Mouse (Mus musculus) liver, postnatal 0 days (tissue): ENCODE data around the gene Smox. TPM values are rescaled to one million over a fixed set of nuclear protein-coding genes. Genes with fewer than 3 reads are reported as not detected.

Experiments used
- ATAC-seq: fragments of 200-750 bp; cut with Nextera tagmentation; 2 replicates; pipeline ENCODE4 v1.8.0; 2017; ENCODE audit warnings: mild to moderate bottlenecking, moderate library complexity
- DNase-seq: peaks from one replicate; pipeline ENCODE4 v3.0.0-alpha.2; 2016
- H3K27ac ChIP-seq: fragments of 300-500 bp; sonication (generic); 2 replicates; pipeline ENCODE4 v1.5.1; 2014; ENCODE audit warnings: antibody characterized with exemption, moderate library complexity, mild to moderate bottlenecking, low read depth
- H3K27me3 ChIP-seq: fragments of 300-500 bp; sonication (generic); 2 replicates; pipeline ENCODE4 v1.6.1; 2014; ENCODE audit warnings: low read length, control low read depth, mixed read lengths; ENCODE audit not compliant: insufficient read depth
- H3K36me3 ChIP-seq: fragments of 300-500 bp; sonication (generic); replicated peaks from 2 replicates; pipeline ENCODE4 v1.6.1; 2014; ENCODE audit warnings: mild to moderate bottlenecking, control low read depth, low read length, moderate library complexity, mixed read lengths; ENCODE audit not compliant: insufficient read depth
- H3K4me1 ChIP-seq: fragments of 300-500 bp; sonication (generic); 2 replicates; pipeline ENCODE4 v1.6.1; 2014; ENCODE audit warnings: antibody characterized with exemption, mild to moderate bottlenecking, control low read depth; ENCODE audit not compliant: insufficient read depth
- H3K4me2 ChIP-seq: fragments of 300-500 bp; sonication (generic); 2 replicates; pipeline ENCODE4 v1.6.1; 2014; ENCODE audit warnings: low read depth, mild to moderate bottlenecking, low read length, moderate library complexity, mixed read lengths
- H3K4me3 ChIP-seq: fragments of 300-500 bp; sonication (generic); 2 replicates; pipeline ENCODE4 v1.5.1; 2014; ENCODE audit warnings: low read depth, low read length
- H3K9ac ChIP-seq: fragments of 300-500 bp; sonication (generic); replicated peaks from 2 replicates; pipeline ENCODE4 v1.6.1; 2014; ENCODE audit warnings: mild to moderate bottlenecking, moderate library complexity
- H3K9me3 ChIP-seq: fragments of 300-500 bp; sonication (generic); 2 replicates; pipeline ENCODE4 v1.6.1; 2016; ENCODE audit warnings: mild to moderate bottlenecking, control low read depth, low read length, mixed read lengths
- CTCF ChIP-seq: sonication (generic); IDR thresholded peaks from 2 replicates; pipeline ENCODE4 v1.5.1; 2016; ENCODE audit warnings: antibody characterized with exemption, low read depth
- EP300 ChIP-seq: IDR thresholded peaks from 2 replicates; pipeline ENCODE4 v1.6.1; 2016; ENCODE audit warnings: antibody characterized with exemption, low read depth, mild to moderate bottlenecking
- WGBS: fragments of 180-500 bp; shearing (Covaris S2); extraction: QIAGEN DNeasy Blood & Tissue Kit; methylation state at CpG from one replicate; pipeline ENCODE4 v1.1.7; 2014; ENCODE audit not compliant: insufficient replicate concordance; 5-methylcytosine and 5-hydroxymethylcytosine counted together
- polyA plus RNA-seq: library from polyadenylated mRNA; unstranded; fragments of >200 nt; fragmentation: Nextera tagmentation; extraction: Ambion mirVana; gene quantifications from 2 replicates; pipeline ENCODE4 v1.2.1, GENCODE M21; 2015

Smox gene
- polyA plus RNA-seq, 1 experiment from 2014 or later, result 56.7 TPM

GRCm38 (mm10) chr2:131488261-131488660 lies 3.0 kb upstream of the Smox start:
- Histone ChIP-seq H3K4me3 (no peak overlapping the region), H3K36me3 (no peaks in the 10 kb centered on the region), H3K4me1 (peaks cover 6% of the 10 kb centered on the region), H3K9ac (no peak overlapping the region), H3K27me3 (peaks cover 7% of the 10 kb centered on the region; the same call in 1 of the 2 replicates), H3K4me2 (no peak overlapping the region), H3K9me3 (no peaks in the 10 kb centered on the region), H3K27ac (no peak overlapping the region)
- ATAC-seq, result no peak
- no peak for TF ChIP-seq CTCF
- no peak for TF ChIP-seq EP300
- DNase-seq, result peak; percentile 6
- WGBS, result 74% methylated on average over 4 of the region's 4 CpGs

DNA sequence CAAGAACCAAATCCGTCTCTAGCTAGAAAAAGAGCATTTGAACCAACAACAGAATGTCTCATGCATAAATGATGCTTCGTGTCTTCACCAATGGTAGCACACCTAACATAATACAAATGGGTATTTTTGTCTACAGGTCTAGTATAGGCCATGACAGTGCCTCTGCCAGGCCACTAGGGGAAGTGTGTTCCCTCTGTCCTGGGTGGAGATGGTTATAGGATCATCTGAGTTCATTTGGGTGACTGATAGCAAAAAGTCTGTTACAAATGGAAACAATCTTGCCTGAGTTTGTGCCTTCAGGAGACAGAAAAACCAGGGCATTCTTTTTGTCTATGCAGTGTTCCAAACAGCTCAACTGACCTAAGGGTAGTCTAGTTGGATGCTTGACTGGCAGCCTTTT lies 2.4 kb upstream of the Smox start:
- Histone ChIP-seq H3K4me3 (no peak overlapping the region), H3K9me3 (no peaks in the 10 kb centered on the region), H3K36me3 (no peaks in the 10 kb centered on the region), H3K27ac (no peak overlapping the region), H3K9ac (no peak overlapping the region), H3K27me3 (peaks cover 7% of the 10 kb centered on the region; the same call in 1 of the 2 replicates), H3K4me1 (peaks cover 12% of the 10 kb centered on the region), H3K4me2 (no peak overlapping the region)
- TF ChIP-seq CTCF, result peak; percentile 88
- TF ChIP-seq EP300, result no peak
- ATAC-seq (no peak), DNase-seq (peak; percentile 18)
- 87% methylated on average over 2 of the region's 2 CpGs for WGBS

GRCm38 (mm10) chr2:131489591-131489990 lies 1.7 kb upstream of the Smox start:
- WGBS, result 69% methylated on average over 4 of the region's 4 CpGs
- H3K4me1 ChIP-seq, result peaks cover 17% of the 10 kb centered on the region

DNA sequence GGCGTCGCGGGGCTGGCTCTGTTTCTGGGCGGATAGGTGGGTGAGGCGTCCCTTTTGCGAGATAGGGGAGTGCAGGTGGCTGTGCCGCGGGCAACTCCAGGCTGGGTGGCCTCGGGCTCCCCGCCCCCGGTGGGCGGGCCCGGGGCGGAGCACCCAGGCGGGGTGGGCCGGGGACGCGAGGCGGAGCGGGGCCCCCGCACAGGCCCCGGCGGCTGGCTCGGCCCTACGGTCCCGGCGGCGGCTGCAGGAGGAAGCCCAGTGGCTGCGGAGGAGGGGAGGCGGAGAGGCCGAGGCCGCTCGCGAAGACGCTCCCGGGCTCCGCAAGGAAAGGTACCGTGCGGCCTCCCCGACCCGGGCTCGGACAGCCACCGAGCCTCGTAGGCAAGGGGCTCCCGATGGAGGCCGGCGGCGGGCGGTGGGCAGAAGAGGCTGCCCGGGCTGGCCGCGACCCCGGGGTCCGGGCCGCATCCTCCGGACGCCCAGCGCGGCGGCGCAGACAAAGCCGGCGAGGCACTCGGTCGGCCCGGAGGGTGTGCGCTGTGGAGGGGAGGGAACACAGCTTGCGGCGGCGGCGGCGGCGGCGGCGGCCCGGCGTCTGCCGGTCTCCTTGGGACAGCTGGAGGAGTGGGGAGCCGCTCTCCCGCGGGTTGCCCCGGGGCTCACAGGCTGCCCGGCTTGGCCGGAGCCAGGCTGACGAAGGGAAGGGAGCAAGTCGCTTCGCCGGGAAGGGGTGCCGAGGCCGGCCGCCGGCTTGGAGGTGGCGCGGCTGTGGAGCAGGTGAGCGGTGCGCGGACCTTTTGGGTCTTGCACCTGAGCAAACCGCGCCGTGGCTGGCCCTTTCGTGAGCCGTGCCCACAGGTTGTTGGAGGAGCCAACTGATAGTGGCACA lies 655 bp downstream of the Smox start:
- ATAC-seq (peak; percentile 94), DNase-seq (peak; percentile 90)
- TF ChIP-seq EP300, result no peak
- TF ChIP-seq CTCF, result no peak
- H3K4me2 ChIP-seq, result peak overlapping the region; percentile 87
- H3K36me3 ChIP-seq, result no peaks in the 10 kb centered on the region
- peak overlapping the region; percentile 89 for H3K27ac ChIP-seq
- H3K9ac ChIP-seq, result peak overlapping the region; percentile 95
- no peaks in the 10 kb centered on the region for H3K9me3 ChIP-seq
- no peaks in the 10 kb centered on the region; the same call in 1 of the 2 replicates for H3K27me3 ChIP-seq
- peak overlapping the region; percentile 83 for H3K4me3 ChIP-seq
- under 1% methylated on average over 86 of the region's 102 CpGs for WGBS
- peaks cover 37% of the 10 kb centered on the region for H3K4me1 ChIP-seq

More at GRCm38 (mm10) chr2:131489591-131489990, 1.7 kb upstream of the Smox start:
- ATAC-seq, result no peak
- Histone ChIP-seq H3K27ac (no peak overlapping the region), H3K4me2 (no peak overlapping the region), H3K4me3 (no peak overlapping the region), H3K36me3 (no peaks in the 10 kb centered on the region), H3K27me3 (peaks cover 4% of the 10 kb centered on the region; the same call in 1 of the 2 replicates), H3K9me3 (no peaks in the 10 kb centered on the region), H3K9ac (no peak overlapping the region)
- peak; percentile 9 for DNase-seq
- TF ChIP-seq EP300 (no peak), CTCF (no peak)

DNA sequence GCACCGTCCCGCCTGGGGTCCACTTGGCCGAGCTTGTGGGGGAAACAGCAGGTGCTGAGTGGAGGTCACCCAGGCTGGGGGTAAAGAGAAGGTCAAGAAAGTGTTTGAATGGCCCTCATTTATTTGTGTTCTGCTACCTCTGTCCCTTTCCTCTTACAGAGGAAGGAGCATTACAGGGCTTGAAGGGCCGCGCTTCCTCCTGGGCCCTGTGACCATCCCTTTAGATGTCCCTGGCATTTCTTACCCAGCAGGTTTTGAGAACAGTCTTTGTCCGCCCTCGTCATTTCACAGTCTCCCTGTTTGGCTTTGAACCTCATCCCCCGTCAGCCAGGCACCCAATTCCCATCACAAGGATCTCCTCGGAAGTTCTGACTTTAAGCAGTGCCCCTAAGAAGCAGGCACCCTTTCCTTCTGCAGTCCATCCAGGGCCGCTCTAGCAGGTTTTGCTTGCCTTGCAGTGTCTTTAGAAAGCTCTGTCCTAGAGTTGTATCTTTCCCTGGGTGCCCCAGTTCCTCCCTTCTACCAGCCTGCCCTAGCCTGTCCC lies 1.4 kb downstream of the Smox start:
- 37% methylated on average over 10 of the region's 10 CpGs for WGBS

DNA sequence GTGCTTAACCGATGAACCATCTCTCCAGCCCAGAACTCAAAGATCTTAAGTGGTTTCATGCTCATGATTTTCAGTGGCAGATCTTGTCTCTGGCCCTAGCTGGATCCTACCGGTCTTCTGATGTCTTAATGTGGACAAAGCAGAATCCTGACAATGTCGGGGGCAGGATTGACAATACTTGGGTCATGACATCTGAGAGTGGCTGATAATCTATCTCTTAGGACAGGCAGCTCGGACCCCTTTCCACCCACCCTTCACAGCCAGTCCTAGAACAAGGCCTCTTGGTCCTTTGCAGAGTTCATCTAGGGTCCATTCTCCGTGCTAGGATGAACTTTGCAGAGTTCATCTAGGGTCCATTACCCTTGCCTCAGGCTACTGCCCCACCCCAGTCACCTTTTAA lies 2.1 kb downstream of the Smox start:
- DNase-seq, result no peak
- Histone ChIP-seq H3K36me3 (no peaks in the 10 kb centered on the region), H3K4me3 (peak overlapping the region; percentile 83), H3K4me1 (peaks cover 46% of the 10 kb centered on the region), H3K9ac (peak overlapping the region; percentile 95), H3K4me2 (peak overlapping the region; percentile 87), H3K9me3 (no peaks in the 10 kb centered on the region), H3K27ac (peak overlapping the region; percentile 89; the same call in 1 of the 2 replicates), H3K27me3 (no peaks in the 10 kb centered on the region; the same call in 1 of the 2 replicates)
- no peak for ATAC-seq
- WGBS, result 68% methylated on average over 5 of the region's 5 CpGs
- TF ChIP-seq EP300, result peak; percentile 53; the same call in 1 of the 2 replicates
- TF ChIP-seq CTCF, result no peak

More for the DNA sequence above, 1.4 kb downstream of the Smox start:
- Histone ChIP-seq H3K9me3 (no peaks in the 10 kb centered on the region), H3K4me2 (peak overlapping the region; percentile 87), H3K4me3 (peak overlapping the region; percentile 83), H3K27ac (peak overlapping the region; percentile 89), H3K9ac (peak overlapping the region; percentile 95), H3K4me1 (peaks cover 38% of the 10 kb centered on the region), H3K36me3 (no peaks in the 10 kb centered on the region), H3K27me3 (no peaks in the 10 kb centered on the region; the same call in 1 of the 2 replicates)
- TF ChIP-seq CTCF (no peak), EP300 (no peak)
- ATAC-seq (no peak), DNase-seq (no peak)
